Mouse (Mus musculus): Measurements from ENCODE around the gene Med10.

The Med10 gene

DNA sequence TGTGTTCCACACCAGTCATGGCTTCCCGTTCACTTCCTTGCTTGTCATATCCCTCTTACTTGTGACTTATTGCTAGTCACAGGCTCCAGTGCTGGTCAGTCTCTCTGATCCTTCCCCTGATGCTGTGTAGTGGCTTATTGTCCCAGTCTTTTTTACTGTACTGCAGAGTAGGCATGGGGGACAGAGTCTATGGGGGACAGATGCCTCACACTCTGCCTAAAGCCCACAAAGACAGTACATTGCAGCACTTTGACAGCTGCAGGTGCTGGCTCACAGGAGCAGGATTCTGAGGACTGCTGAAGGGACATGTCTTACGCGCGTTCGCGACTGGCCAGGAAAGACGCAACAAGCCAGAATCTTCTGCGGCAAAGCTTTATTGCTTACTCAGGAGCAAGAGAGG, 28.4 kb downstream of the Med10 start:
- DNase-seq (ENCODE audit: low spot score) = no peak

DNA sequence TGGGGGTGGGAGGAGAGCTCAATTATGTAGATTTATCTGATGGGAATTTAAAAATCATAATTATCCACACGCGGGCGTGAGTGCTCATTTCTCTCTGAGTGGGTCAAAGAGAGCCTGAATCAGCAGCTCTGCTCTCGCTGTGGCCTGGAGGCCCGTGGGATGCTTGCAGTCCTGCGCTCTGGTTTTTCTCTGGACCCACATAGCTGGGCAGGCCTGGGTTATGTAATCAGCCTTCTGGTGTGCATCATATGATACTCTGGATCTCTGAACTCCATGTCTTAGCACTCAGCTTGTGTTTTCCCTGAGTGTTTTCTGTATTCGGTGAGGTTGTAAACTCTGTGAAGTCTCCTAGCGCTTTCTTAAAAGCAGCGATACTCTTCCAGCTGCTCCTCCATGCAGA, 30.4 kb downstream of the Med10 start:
- DNase-seq (ENCODE audit: low spot score) = no peak

DNA sequence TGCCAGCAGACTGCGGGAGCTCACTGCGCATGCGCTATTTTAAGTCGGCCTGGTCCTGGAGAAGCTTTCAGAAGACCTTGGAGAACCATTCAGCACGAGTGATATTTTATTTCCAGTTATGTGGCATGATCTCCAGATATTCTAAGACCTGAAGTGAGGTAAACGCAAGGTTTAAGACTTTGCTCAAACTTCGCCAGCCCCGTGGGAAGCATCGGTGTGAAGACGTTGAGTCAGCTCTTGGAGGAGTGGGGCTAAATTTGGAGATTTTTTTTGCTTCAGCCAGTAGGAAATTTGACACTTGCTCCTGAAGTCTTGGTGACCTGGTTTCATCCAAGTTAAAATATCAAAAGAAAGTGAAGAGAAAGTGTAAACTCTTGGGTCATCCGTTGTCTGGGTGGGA, 31.2 kb downstream of the Med10 start:
- no peak for DNase-seq (ENCODE audit: low spot score)

DNA sequence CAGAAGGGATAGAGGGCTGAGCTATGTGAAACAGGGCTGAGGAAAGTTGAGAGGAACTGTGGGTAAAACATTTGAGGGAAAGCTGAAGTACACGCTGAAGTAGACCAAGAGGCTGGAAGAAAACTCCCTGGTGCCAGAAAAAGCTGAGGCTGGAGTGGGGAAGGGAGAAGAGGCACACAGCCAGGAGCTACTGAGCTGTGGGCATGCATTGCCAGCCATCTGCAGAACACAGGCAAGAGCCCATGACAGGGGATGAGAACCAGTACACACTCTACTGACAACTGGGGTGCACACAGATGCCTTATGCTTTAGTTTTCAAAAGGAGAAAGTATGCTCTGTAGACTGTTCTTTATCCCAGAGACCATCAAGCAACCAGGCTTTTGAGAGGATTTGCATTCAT, 43.4 kb downstream of the Med10 start:
- no peak for DNase-seq (ENCODE audit: low spot score)

DNA sequence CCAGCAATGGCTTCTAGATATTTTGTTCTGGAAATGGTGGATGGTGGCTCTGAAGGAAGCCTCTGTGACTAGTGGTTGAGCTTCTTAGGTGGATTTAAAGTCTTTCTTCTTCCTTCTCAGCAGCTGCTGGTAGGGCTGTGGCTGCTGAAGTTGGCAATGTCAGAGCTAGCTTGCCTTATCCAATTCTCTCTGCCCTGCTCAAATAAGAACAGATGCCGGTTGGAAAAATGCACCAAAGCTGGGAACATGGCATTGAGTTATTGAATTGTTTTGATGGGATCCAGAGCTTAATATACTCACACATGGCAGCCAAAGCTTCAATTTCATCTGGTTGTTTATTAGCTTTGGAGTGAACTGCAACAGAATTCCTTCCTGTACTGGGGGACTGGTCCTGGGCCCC, 47.4 kb downstream of the Med10 start:
- no peak for DNase-seq (ENCODE audit: low spot score)

DNA sequence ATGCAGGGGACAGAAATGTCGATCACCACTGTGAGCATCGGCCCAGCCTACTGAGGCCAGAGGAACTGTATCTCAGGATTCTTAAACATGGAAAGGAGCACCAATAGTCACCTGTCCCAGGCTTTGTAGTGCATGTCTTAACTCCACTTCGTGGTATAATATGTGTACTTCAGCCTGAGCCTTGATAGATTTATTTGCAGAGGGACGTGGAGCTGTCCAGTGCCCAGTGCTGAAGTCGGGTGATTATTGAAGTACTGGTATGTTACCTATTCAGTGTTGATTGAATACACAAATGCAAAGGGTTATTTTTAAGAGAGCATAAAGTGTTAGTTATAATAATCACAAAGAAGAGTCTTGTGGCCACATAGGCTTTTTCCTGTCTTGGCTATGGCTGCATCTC, 50.1 kb downstream of the Med10 start:
- no peak for DNase-seq (ENCODE audit: low spot score)

DNA sequence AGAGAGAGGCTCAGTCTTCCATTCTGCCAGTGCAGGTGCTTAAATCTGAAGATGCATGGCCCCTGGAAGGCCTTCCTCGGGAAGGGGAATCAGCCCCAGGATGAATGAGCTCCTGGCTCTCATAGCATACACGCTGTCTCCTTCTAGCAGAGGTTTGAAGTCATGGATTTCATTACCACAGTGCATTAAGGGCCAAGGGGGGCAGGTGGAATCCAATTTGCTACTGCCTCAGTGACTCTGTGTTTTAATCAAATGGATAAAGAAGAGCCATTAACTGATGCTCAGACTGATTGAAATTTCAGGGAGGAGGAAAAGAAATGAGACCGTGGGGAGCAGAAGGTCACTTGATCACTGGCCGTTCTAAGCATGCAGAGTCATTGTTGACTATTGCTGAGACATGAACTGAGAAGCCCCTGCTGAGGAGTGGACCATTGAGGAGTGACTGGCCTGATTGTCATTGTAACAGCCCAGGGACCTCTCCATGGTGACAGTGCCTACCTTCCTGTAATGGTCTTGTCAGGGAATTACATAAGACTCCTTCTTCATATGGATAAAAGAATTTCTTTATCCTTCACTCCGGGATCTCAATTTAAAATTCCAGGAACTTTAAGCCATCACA, 51.3 kb downstream of the Med10 start:
- DNase-seq (ENCODE audit: low spot score) = no peak

DNA sequence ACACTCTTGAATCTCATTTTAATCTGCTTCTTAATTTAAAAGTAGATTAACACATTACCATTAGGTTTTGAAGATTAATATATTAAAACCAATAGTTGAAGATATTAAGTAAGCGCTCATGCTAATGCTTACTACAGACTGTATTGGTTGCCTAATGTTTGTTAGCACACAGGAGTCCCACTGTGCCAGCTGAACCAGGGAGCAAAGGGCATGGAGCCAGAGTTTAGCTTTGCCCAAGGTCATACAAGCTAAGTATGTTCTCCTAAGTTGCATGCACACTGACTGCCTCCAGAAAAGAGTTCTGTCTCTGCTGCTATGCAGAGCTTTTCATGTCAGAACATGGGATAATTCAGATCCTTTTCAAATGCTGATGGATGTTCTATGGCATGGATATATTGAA, 53.7 kb downstream of the Med10 start:
- DNase-seq (ENCODE audit: low spot score) = no peak

DNA sequence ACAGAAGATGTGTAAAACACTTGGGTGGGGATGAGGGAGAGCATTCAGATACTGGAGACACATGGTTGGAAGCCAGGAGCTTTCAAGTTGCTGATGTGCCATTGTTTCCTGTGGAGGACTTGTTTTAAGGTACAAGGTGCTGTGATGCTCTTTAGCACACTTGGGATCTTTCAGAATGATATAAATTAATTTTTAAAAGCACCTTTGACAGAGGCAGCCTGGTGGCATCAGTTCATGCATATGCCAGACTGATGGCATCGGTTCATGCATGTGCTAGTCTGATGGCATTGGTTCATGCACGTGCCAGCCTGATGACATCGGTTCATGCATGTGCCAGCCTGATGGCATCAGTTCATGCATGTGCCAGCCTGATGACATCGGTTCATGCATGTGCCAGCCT, 60.1 kb downstream of the Med10 start:
- DNase-seq (ENCODE audit: low spot score) = no peak

DNA sequence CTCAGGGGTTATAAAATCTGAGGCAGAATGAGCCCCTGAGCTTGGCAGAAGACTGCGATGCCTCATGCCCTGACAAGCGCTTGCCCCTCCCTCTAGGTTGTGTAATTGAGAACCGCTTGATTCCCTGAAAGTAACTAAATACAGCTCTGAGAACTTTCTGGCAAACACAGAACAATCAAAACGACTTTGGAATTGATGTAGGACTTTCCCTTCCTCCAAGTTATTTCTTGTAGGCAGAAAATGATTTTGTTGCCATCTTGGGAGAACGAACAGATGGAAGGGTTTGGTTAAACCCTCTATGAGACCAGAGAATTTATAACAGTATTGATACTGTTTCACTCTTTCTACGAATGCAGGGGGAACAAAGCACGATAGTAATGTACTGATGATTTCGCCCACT, 62.7 kb downstream of the Med10 start:
- no peak for DNase-seq (ENCODE audit: low spot score)

Data from lung, postnatal 25 days (tissue).